16 mouse cellular contexts compared by ENCODE assay signal in genomic region chr10:62342512-62342911, GRCm38 (mm10). TPM values are rescaled to one million over a fixed set of nuclear protein-coding genes. Genes with fewer than 3 reads are reported as not detected.
DNase-seq lines count a peak whose midpoint lies in the region; ATAC-seq and TF ChIP-seq lines count a peak whose summit lies in the region.
"Had no signal": no experiment of that assay in that cellular context is flagged by ENCODE, and none has a peak within 500 bp of the region (broad histone marks: within the 10 kb centered on the region; RNA-seq: fewer than 3 reads in every experiment).

No protein-coding gene starts in this region.

- H3K9ac ChIP-seq in MEL (ENCODE audit: control insufficient read depth, low read depth, low read length, poor library complexity, severe bottlenecking) = peak overlapping the region; percentile 78
- peak overlapping the region; percentile 70 for H3K9ac ChIP-seq in liver, postnatal 0 days (replicated peaks)
- H3K9ac ChIP-seq: embryonic facial prominence, embryonic 15.5 days; limb, embryonic 12.5 days had no signal

- H3K36me3 ChIP-seq in heart, embryonic 10.5 days = no peaks in the 10 kb centered on the region
- H3K36me3 ChIP-seq in MEL (ENCODE audit: control insufficient read depth in 1 of 2, insufficient read depth in 2 of 2, low read length in 2 of 2) = peaks cover 0 to 32% of the 10 kb centered on the region in 2 experiments; a peak in 2 of 4 replicates
- peaks cover 57% of the 10 kb centered on the region for H3K36me3 ChIP-seq in erythroblast, embryonic 14.5 days (ENCODE audit: control insufficient read depth)
- H3K36me3 ChIP-seq in liver, postnatal 0 days (replicated peaks; ENCODE audit: insufficient read depth, low read length) = no peaks in the 10 kb centered on the region
- H3K36me3 ChIP-seq in thymus, adult 2 months (ENCODE audit: control insufficient read depth, insufficient read depth, low read length) = no peaks in the 10 kb centered on the region
- H3K36me3 ChIP-seq: embryonic facial prominence, embryonic 15.5 days; limb, embryonic 12.5 days had no signal

- no peak for TF ChIP-seq RAD21 in MEL (IDR thresholded peaks at IDR 0.05; ENCODE audit: low read depth, low read length)

- 72% methylated on average over 6 of the region's 6 CpGs for WGBS in heart, embryonic 10.5 days
- 58% methylated on average over 6 of the region's 6 CpGs for WGBS in liver, postnatal 0 days (ENCODE audit: insufficient replicate concordance)
- WGBS in thymus, adult 2 months = 97% methylated on average over 6 of the region's 6 CpGs

- peak overlapping the region; percentile 78 for H3K27ac ChIP-seq in heart, embryonic 10.5 days
- peak overlapping the region; percentile 90 for H3K27ac ChIP-seq in MEL (ENCODE audit: control insufficient read depth, low read depth, low read length)
- H3K27ac ChIP-seq in liver, postnatal 0 days (ENCODE audit: low read depth) = peak overlapping the region; percentile 92
- H3K27ac ChIP-seq in thymus, adult 2 months (ENCODE audit: control insufficient read depth, insufficient read depth, low read length) = no peak overlapping the region
- H3K27ac ChIP-seq: embryonic facial prominence, embryonic 15.5 days; limb, embryonic 12.5 days had no signal

- TF ChIP-seq CTCF in MEL (IDR thresholded peaks at IDR 0.05 in 2 of 3, conservative IDR thresholded peaks at IDR 0.05 in 1 of 3; ENCODE audit: control insufficient read depth in 1 of 3, insufficient read depth in 1 of 3, low read depth in 2 of 3, low read length in 3 of 3, poor library complexity in 1 of 3, severe bottlenecking in 1 of 3) = no peak
- 0 out of 2 replicates have a peak, but pooled peaks have one; percentile 11 for TF ChIP-seq CTCF in liver, postnatal 0 days (IDR thresholded peaks at IDR 0.05; ENCODE audit: low read depth)
- TF ChIP-seq CTCF in thymus, adult 2 months (IDR thresholded peaks at IDR 0.05; ENCODE audit: borderline replicate concordance, control insufficient read depth, extremely low read depth, insufficient read depth, low read length, poor library complexity) = no peak

- H3K9me3 ChIP-seq in heart, embryonic 10.5 days = no peaks in the 10 kb centered on the region
- H3K9me3 ChIP-seq in MEL (replicated peaks; ENCODE audit: insufficient read depth, low read length) = no peaks in the 10 kb centered on the region
- no peaks in the 10 kb centered on the region for H3K9me3 ChIP-seq in erythroblast, embryonic 14.5 days (ENCODE audit: control insufficient read depth, low read length)
- H3K9me3 ChIP-seq in liver, postnatal 0 days (ENCODE audit: low read length) = no peaks in the 10 kb centered on the region
- H3K9me3 ChIP-seq: embryonic facial prominence, embryonic 15.5 days; limb, embryonic 12.5 days had no signal

- peak; percentile 94 to 95 for TF ChIP-seq EP300 in MEL (IDR thresholded peaks at IDR 0.05; ENCODE audit: low read depth in 1 of 2, low read length in 2 of 2)
- peak; percentile 94 for TF ChIP-seq EP300 in liver, postnatal 0 days (IDR thresholded peaks at IDR 0.05; ENCODE audit: low read depth)

- DNase-seq in heart, embryonic 10.5 days (ENCODE audit: low spot score) = peak; percentile 90
- DNase-seq in heart, adult 11 months = no peak
- DNase-seq in MEL (ENCODE audit: low read depth, low spot score) = peak; percentile 81
- peak; percentile 61 for DNase-seq in liver, postnatal 0 days
- no peak for DNase-seq in thymus, adult 2 months
- DNase-seq in right cerebral cortex, postnatal 36 days (ENCODE audit: low spot score in 2 of 2) = no peak
- DNase-seq: cerebellum, postnatal 36 days; gastrocnemius, postnatal 36 days; heart, postnatal 4 days; kidney, postnatal 36 days; lung, postnatal 36 days; right cerebral cortex, postnatal 4 days had no signal

- peak overlapping the region; percentile 93 for H3K4me2 ChIP-seq in liver, postnatal 0 days (ENCODE audit: low read depth, low read length)
- H3K4me2 ChIP-seq: embryonic facial prominence, embryonic 15.5 days; limb, embryonic 12.5 days had no signal

- peak; percentile 42 for ATAC-seq in liver, postnatal 0 days
- ATAC-seq: activated CD4-positive, CD25-positive, alpha-beta regulatory T cell, adult 4 months had no signal

- H3K4me3 ChIP-seq in heart, embryonic 10.5 days = peak overlapping the region; percentile 24
- H3K4me3 ChIP-seq in MEL (ENCODE audit: control insufficient read depth in 1 of 2, insufficient read depth in 1 of 2, low read depth in 2 of 2, low read length in 2 of 2) = peak overlapping the region; percentile 68 to 72
- peak overlapping the region; percentile 70 for H3K4me3 ChIP-seq in erythroblast, embryonic 14.5 days (replicated peaks)
- peak overlapping the region; percentile 85 for H3K4me3 ChIP-seq in liver, postnatal 0 days (ENCODE audit: low read depth, low read length)
- H3K4me3 ChIP-seq in thymus, adult 2 months (ENCODE audit: control insufficient read depth, insufficient read depth, low read length) = no peak overlapping the region
- H3K4me3 ChIP-seq: embryonic facial prominence, embryonic 15.5 days; limb, embryonic 12.5 days had no signal

- TF ChIP-seq POLR2A in MEL (IDR thresholded peaks at IDR 0.05; ENCODE audit: control insufficient read depth in 1 of 2, insufficient read depth in 1 of 2, low read depth in 1 of 2, low read length in 2 of 2, poor library complexity in 1 of 2) = no peak
- no peak for TF ChIP-seq POLR2A in thymus, adult 2 months (IDR thresholded peaks at IDR 0.05; ENCODE audit: control insufficient read depth, extremely low read depth, insufficient read depth, low read length, poor library complexity)

- no peaks in the 10 kb centered on the region for H3K27me3 ChIP-seq in heart, embryonic 10.5 days (ENCODE audit: insufficient read depth, poor library complexity, severe bottlenecking)
- H3K27me3 ChIP-seq in MEL (ENCODE audit: control insufficient read depth in 1 of 2, insufficient read depth in 2 of 2, low read length in 2 of 2) = no peaks in the 10 kb centered on the region
- H3K27me3 ChIP-seq in erythroblast, embryonic 14.5 days (ENCODE audit: control insufficient read depth) = no peaks in the 10 kb centered on the region
- no peaks in the 10 kb centered on the region for H3K27me3 ChIP-seq in liver, postnatal 0 days (ENCODE audit: insufficient read depth, low read length)
- H3K27me3 ChIP-seq in thymus, adult 2 months (ENCODE audit: control insufficient read depth, insufficient read depth, low read length) = no peaks in the 10 kb centered on the region
- H3K27me3 ChIP-seq: embryonic facial prominence, embryonic 15.5 days; limb, embryonic 12.5 days had no signal

- peaks cover 54% of the 10 kb centered on the region for H3K4me1 ChIP-seq in heart, embryonic 10.5 days
- H3K4me1 ChIP-seq in MEL (ENCODE audit: control insufficient read depth in 1 of 2, insufficient read depth in 2 of 2, low read length in 2 of 2) = peaks cover 13 to 51% of the 10 kb centered on the region in 2 experiments
- peaks cover 86% of the 10 kb centered on the region for H3K4me1 ChIP-seq in erythroblast, embryonic 14.5 days (ENCODE audit: control insufficient read depth)
- H3K4me1 ChIP-seq in liver, postnatal 0 days (ENCODE audit: insufficient read depth) = peaks cover 36% of the 10 kb centered on the region
- H3K4me1 ChIP-seq in thymus, adult 2 months (replicated peaks; ENCODE audit: control insufficient read depth, insufficient read depth, low read length) = peaks cover 16% of the 10 kb centered on the region

- peaks cover 39% of the 10 kb centered on the region for H3K79me2 ChIP-seq in MEL (ENCODE audit: control insufficient read depth, insufficient read depth, low read length, poor library complexity)

TF ChIP-seq in MEL, 35 proteins besides CTCF, POLR2A, EP300 and RAD21 (continues in another document):
- TF ChIP-seq ZKSCAN1 (IDR thresholded peaks at IDR 0.05; ENCODE audit: low read depth, low read length) = no peak
- no peak for TF ChIP-seq SMC3 (IDR thresholded peaks at IDR 0.05; ENCODE audit: low read depth, low read length)
- no peak for TF ChIP-seq GABPA (IDR thresholded peaks at IDR 0.05; ENCODE audit: low read depth, low read length)
- no peak for TF ChIP-seq MAX (IDR thresholded peaks at IDR 0.05; ENCODE audit: low read length)
- 0 out of 2 replicates have a peak, but pooled peaks have one; percentile 41 for TF ChIP-seq MXI1 (IDR thresholded peaks at IDR 0.05; ENCODE audit: low read depth, low read length)
- TF ChIP-seq SIN3A (IDR thresholded peaks at IDR 0.05; ENCODE audit: low read length) = peak; percentile 78
- TF ChIP-seq MEF2A (IDR thresholded peaks at IDR 0.05; ENCODE audit: extremely low read depth, insufficient replicate concordance, low read depth, low read length, poor library complexity, severe bottlenecking) = no peak
- TF ChIP-seq CHD2 (IDR thresholded peaks at IDR 0.05; ENCODE audit: low read length) = peak; percentile 13; the same call in 1 of the 2 replicates
- no peak; the same call in 1 of the 2 replicates for TF ChIP-seq KAT2A (conservative IDR thresholded peaks at IDR 0.05; ENCODE audit: low read depth, low read length)
- peak; percentile 98 for TF ChIP-seq TCF12 (IDR thresholded peaks at IDR 0.05; ENCODE audit: low read depth, low read length)
- TF ChIP-seq ETS1 (IDR thresholded peaks at IDR 0.05; ENCODE audit: low read depth, low read length) = peak; percentile 82
- TF ChIP-seq USF1 (IDR thresholded peaks at IDR 0.05; ENCODE audit: low read depth, low read length) = no peak
- peak; percentile 59 for TF ChIP-seq TBP (IDR thresholded peaks at IDR 0.05; ENCODE audit: low read depth, low read length)
- TF ChIP-seq ZNF384 (IDR thresholded peaks at IDR 0.05; ENCODE audit: low read depth, low read length) = no peak
- peak; percentile 71; the same call in 1 of the 2 replicates for TF ChIP-seq MAZ (IDR thresholded peaks at IDR 0.05; ENCODE audit: low read depth, low read length)
- no peak for TF ChIP-seq UBTF (IDR thresholded peaks at IDR 0.05; ENCODE audit: borderline replicate concordance, insufficient read depth, low read depth, low read length)
- TF ChIP-seq ZC3H11A (IDR thresholded peaks at IDR 0.05; ENCODE audit: low read depth, low read length) = no peak
- TF ChIP-seq CHD1 (IDR thresholded peaks at IDR 0.05; ENCODE audit: low read depth, low read length) = 0 out of 2 replicates have a peak, but pooled peaks have one; percentile 37
- peak; percentile 39; the same call in 1 of the 2 replicates for TF ChIP-seq MAFK (IDR thresholded peaks at IDR 0.05; ENCODE audit: borderline replicate concordance, low read depth, low read length)
- TF ChIP-seq MYB (IDR thresholded peaks at IDR 0.05; ENCODE audit: low read depth, low read length) = no peak; the same call in 1 of the 2 replicates

RNA-seq across cellular contexts. Expression of gene Hk1, which starts 37.2 kb away (rescaled TPM):
- 157 and 286 TPM in 2 replicates for polyA plus RNA-seq in heart, embryonic 10.5 days (2016; fragmentation: Nextera tagmentation; extraction: Ambion mirVana)
- total RNA-seq in MEL (2012; rRNA removed) = 441 and 515 TPM in 2 replicates
- polyA plus RNA-seq in MEL (2012; ENCODE audit: insufficient read depth in 1 of 2, insufficient read length in 2 of 2, low read depth in 1 of 2, low replicate concordance in 2 of 2, missing spikeins in 1 of 2) = 100 to 1,000 TPM; 192 to 740 TPM
- 47.9 and 53.6 TPM in 2 replicates for polyA plus RNA-seq in erythroblast, embryonic 14.5 days (2012)
- 22.1 and 30.7 TPM in 2 replicates for polyA plus RNA-seq in liver, postnatal 0 days (2015; fragmentation: Nextera tagmentation; extraction: Ambion mirVana)
- polyA plus RNA-seq in thymus, adult 2 months (2012; rRNA removed) = 52.1 and 55.5 TPM in 2 replicates

Comparison
In these comparisons a context has a peak if more than half of its experiments do, and no peak if none do; other contexts are left out.
1. DNase-seq: peak in heart, embryonic 10.5 days (single experiment), MEL (single experiment) and liver, postnatal 0 days (single experiment); none in heart, adult 11 months (single experiment), thymus, adult 2 months (single experiment) and right cerebral cortex, postnatal 36 days (0 of 2).